Mouse (Mus musculus) lung, postnatal 10 days (tissue): Measurements from ENCODE around the gene Tmem9b.
A peak's percentile ranks its signal among the peaks of the same experiment; 100 is the strongest.

Experiments used
- DNase-seq: peaks from one replicate; pipeline ENCODE4 v3.0.0; 2021

Gene Tmem9b

DNA sequence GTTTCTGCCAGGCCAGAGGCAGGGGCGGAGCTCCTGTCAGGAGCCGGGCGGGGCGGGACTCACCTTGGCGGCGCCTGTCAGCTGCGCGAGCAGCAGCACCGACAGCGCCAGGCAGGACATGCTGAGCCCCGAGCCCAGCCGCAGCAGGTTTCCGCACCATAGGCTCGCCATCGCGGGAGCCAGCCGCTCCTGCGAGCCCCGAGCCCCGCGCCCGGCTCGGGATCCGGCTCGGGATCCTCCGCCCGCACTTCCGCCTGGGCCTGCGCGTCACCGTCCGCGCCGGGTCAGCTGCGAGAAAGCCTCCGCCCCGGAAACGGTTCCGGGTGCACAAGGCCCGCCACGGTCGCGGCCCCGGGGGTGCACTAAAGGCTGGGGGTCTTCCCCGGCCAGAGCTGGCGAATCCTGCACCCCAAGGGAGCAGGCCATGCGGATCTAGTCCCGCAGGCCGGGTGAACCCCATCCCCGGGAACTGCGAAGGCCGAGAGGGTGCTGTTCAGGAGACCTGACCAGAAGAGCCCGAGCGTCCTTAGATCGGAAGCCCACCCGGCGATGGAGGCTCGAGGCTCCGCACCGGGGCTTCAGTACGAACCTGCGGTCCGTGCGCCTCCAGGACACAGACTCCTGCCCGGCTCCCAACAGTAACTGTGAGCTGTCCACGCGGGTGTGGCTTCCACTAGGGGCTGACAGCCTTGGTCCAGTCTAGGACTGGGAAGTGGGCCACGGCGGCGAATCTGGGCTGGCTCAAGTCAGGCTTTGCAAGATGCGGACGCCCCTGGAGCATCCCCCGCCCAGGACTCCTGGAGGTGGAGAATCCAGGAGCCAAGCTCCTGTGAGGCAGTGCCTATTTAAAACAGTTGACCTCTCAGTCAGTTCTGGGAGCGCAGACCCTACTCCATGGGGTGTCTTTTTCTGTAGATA lies at the start of gene Tmem9b:
Gene Tmem9b (minus strand): TSS at position 868 of the 918 bp plus-strand sequence.
- peak; percentile 87 for DNase-seq

DNA sequence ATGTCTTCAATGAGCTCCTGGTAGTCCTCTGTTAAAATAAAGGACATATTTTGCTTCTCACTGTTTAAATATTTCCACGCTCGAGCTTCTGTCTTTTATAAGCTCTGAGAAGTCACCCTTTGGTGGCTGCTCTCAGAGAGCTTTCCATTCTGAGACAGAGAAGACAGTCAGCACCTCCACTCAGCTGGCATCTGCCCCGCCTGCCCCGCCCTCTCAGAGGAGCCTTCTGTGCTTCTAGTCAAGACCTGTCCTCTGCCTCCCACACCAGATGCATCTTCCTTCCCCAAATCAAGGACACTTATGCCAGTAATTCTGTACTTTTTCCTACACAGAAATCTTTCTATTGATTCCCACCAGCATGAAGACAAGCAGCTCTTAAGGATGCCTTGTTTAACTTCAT lies 48.0 kb upstream of the Tmem9b start:
- no peak for DNase-seq

DNA sequence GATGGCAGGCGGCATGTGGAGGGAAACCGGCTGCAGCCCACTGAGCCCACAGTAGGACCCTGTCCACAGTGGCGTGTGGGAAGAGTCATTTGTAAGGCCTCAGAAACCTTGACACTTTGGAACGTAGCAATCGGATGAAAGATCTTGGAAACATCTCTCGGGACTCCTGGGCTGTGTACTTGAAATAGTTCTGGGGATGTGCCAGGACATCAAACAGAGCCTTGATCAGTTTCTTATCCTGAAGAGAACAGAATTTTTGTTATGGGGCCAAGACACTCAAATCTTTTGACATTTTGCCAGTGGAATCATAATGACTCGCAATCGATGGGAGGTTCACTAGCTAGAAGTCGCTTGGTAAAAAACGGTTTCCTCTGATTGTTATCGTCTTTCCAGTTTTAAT lies 46.5 kb upstream of the Tmem9b start:
- peak; percentile 41 for DNase-seq

DNA sequence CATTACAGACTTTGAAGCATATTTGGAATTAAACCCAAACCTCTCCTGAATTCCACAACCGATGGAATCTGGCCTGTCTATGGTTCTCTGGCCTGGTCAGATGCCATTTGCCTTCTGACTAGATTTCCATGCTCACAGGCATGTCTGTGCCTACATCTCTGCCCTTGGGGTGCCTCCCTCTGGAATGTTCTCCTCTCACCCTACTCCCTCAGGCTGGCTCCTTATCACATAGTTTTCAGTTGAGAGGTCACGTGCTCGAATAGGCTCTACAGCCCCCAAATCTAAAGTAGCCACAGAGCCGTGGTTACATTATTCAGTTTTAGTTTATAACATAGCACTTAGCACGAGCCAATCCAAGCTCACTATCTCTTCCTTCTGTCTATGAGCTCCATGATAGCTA lies 42.9 kb upstream of the Tmem9b start:
- DNase-seq, result peak; percentile 27

DNA sequence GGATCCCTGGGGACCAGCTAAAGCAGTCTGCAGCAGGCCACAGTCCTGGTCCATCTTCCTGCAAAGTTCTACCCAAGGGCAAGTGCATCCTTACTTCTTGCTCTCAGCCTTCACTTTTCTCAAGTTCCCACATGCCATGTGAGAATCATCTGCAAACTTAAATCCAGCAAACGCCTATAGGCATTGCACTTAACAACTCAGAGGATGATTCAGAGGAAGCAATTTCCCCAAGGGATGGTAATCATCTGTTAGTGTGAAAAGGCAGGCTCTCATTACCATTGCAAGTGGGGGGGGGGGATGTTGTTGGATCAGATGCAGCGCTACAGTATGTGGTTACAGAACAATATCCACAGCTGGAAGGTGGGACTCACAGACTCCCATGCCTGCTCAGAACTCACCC lies 41.9 kb upstream of the Tmem9b start:
- DNase-seq, result no peak

DNA sequence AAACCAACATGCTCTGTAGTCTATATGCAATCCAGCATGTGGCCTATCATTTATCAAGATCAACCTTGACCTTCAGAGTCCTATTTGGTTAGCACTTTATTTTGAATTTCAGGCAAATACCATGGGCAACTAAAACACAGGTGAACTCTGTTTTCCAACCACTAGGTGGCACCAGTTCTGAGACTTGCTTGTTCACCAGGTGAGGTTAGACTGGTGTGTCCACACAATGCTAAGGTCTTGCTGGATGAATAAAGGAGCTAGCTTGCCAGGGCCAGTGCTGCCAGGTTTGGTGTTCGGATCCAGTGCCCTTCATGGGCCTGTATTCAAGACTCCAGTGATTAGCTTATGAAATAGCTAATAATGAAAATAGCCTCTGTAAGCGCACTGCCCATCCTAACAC lies 40.1 kb upstream of the Tmem9b start:
- DNase-seq, result peak; percentile 71

DNA sequence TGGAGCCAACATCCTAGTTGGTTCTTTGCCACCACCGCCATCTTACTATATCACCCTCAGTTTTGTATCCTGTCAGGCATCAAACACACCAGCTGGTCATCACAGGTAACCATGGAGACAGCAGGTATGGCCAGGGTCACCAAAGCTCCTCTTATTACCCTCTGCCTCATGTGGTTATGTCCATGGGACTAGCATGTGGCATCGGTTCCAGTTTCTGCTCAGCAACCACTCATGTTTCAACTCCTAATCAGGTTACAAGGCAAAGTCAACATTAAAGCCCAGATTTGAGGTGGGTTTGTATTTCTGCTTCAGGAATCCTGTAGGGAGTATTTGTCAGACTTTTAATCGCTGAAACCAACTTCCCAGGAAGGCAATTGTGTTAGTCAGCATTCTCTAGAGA lies 38.1 kb upstream of the Tmem9b start:
- DNase-seq, result no peak

DNA sequence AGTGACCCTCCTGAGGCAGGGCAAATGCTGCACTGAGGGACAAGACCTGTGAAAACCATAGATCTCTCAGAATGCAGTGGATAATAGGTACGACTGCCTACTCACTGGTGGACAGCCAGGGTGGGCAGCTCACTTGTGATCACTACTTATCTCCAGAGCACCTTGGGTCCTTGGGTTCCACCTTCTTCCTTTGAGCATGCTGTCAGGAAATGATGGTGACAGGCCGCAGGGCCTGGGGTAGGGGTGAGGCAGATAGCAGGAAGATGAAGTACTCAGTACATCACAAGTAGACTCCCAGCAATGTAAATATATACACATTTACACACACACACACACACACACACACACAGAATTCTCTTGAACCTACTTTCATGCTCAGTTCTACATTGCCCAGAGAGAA lies 35.2 kb upstream of the Tmem9b start:
- DNase-seq, result no peak

DNA sequence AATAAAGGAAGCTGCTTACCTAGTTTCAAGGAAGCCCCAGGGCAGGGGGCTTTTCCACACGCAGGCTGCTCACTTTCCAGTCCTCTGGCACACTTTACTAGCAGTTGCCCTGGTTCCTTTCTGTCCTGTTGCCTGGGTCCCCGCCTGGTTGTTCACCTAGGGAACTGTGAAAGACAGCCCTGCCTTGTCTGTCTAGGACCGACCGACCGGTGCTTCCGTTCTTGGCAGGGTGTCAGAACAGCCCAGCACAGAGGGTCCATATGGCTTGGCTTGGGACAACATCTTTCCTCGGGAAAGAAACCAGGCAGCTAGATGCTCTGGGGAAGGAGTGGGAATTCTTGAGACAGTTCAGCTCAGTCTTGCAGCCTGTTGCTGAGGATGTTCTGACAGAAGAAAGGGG lies 30.6 kb upstream of the Tmem9b start:
- no peak for DNase-seq

DNA sequence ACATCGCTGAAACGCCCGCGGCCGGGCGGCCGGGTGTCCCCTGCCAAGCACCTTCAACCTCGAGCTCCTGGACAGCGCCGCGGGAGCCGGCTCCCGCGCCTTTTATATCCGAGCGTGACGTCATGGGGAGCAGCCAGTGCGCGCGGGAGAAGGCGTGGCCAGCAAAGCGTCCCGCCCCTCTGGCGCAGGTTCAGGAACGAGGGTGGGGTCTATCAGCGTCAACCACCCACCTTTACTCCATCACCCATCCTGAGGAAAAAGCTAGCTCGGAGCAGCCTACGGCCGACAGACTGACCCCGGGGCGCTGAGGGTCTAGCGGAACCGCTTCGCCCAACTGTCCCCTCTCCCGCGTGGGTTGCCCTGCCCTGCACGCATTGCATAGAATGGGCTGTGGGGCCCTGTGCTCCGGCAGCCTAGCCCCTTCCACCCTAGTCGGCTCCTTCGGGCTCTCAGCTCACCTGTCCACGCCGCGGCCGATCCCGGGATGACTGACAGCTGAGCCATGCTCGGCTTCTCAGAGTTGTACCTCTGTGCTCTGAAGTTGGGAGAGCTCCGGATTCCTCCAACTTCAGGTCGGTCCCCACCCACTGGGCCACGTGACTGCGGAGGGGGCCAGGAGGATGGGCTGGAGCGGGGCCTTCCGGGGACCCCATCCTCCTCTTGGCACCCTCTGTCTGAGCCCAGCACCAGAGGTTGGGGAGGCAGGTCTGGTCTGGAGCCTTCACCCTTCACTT lies 29.0 kb upstream of the Tmem9b start, which contains the start of gene Nrip3:
Gene Nrip3 (minus strand): TSS at position 556 of the 734 bp plus-strand sequence.
- peak; percentile 75 for DNase-seq

DNA sequence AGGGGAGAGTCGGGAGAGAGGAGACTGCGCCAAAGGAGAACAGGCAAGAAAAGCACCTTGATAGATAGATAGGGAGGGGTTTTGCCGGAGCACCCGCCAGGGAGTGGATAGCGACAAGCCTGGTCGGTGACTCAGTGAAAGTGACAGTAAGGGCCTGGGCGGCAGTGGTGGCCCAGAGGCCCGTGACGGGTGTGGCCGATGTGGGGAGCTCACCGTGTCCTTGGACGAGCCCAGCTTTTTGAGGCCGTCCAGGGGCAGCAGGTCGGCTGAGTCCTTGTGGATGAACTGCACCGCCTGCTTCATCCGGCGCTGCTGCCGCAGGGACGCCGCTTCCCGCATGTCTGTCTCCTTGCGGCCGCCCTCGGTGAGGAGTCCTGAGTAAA lies 28.4 kb upstream of the Tmem9b start:
- DNase-seq, result no peak

DNA sequence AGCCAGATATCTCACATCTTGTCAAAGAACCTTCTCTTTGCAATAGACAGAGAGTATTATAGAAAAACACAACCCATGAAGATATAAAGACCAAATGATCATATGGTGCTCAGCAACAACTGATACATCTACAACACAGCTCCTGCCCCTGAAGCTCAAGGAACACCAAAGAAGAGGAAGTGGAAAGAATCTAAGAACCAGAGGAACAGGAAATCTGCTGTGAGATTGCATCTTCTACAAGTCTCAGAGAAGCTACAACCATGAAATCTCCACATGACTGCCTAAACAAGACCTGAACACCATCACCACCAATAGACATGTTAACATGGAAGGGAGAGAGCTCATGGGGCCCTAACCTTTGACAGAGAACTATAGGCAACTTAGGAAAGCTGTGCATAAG lies 19.6 kb upstream of the Tmem9b start:
- DNase-seq, result no peak

DNA sequence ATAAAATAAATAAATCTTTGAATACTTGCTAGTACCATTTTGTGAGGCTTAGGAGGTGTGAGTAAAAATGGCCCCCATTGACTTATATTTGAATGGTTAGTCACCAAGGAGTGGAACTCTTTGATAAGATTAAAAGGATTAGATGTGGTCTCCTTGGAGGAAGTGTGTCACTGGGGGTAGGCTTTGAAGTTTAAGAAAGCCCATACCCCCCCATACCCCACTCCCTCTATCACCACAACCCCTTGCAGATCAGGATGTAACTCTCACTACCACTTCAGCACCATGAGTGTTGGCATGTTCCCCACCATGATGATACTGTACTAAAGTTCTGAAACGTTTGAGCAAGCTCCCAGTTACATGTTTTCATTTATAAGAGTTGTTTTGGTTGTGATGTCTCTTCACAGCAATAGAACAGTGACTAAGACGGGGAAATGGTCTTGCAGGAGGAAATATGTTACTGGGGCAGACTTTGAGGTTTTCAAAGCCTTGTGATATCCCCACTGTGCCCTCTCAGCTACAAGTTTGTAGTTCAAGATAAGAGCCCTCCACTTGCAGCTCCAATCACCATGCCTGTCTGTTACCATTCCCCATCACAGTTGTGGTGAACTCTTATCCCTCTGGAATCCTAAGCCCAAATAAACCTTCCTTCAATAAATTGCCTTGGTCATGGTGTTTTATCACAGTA lies 16.2 kb upstream of the Tmem9b start:
- DNase-seq, result no peak

DNA sequence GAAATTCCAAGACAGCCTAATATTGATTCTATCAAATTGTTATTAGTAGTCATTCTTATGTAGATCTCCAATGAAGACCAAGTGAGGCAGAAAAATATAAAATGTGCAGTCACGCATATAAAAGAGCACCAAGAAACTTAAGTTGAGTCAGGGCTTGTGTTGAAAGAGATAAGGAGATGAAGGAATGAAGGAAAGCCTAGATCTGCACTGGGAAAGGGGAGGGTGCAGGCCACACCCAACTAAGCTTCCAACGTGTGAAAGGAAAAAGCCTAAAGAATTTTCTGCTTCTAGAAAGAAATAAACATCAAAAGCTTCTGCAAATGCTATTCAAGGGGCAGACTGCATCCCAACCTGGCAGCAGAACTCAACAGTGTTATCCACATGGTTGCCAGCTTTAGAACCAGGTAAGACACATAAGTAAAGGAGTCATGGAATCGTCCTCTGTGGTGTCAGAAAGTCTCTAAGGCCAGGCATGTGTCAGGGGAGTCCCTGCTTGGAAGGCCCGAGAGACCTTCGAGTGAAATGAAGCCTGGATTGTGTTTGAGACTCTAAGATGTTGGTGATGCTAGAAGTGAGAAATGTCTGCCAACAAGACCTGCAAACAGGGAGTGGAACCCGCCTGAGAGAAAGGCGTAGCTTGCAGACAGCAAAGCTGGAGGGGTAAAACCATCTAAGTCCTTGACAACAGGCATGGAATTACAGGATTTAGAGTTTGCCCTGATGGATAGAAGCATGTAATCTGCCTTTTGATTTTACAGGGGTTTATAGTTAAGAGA lies 15.1 kb upstream of the Tmem9b start:
- DNase-seq, result no peak

DNA sequence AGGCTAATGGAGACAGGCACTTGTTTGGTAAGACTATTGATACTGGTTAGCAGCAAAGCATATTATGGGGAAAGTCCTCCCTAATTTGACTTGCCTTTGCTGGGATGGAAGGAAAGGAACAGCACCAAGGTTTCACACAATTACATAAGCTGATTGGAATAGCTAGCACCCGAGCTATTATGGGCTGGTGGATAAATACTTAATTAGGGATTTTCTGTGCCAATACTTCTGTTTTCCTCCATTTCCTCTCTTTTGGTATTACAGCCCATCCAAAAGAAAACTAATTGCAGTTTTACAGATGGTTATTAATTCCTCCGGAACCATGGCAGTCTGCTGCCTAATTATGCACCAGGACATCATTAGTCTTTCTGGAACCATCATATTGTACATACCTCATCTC lies 11.3 kb upstream of the Tmem9b start:
- no peak for DNase-seq

DNA sequence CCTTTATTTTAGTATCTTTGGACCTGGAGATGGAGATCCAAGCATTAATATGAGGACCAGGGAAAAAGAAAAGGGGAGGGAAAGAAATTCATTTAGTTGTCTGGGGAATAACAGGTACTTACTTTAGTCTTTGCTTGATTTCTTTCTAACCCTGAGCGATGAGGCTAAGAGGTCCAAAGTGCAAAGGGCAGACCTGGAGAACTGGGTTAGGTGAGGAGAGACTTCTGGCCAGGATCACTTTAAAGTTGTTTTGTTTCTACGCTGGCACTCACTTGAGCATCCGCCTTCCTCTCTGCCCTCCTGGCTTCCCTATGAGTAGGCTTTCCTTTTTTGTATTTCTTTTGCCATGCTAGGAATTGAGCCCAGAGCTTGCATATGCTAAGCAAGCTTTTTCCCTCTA lies 3.6 kb upstream of the Tmem9b start:
- no peak for DNase-seq

DNA sequence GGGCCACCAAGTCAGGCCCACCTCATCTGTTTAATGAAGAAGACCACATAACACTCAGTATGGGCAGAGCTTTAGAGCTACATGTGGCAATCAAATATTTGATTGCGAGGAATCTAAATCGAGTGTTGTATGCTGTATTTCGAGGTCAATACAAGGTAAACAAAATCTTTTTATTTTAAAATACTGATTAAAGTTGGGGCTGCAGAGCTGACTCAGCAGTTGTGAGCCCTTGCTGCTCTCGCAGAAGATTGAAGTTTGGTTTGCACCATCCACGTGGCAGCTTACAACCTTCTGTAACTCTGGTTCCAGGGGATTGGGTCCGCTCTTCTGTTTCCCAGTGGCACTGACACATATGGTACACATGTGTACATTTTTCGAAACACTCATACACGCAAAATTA lies 1.4 kb upstream of the Tmem9b start:
- DNase-seq, result no peak

DNA sequence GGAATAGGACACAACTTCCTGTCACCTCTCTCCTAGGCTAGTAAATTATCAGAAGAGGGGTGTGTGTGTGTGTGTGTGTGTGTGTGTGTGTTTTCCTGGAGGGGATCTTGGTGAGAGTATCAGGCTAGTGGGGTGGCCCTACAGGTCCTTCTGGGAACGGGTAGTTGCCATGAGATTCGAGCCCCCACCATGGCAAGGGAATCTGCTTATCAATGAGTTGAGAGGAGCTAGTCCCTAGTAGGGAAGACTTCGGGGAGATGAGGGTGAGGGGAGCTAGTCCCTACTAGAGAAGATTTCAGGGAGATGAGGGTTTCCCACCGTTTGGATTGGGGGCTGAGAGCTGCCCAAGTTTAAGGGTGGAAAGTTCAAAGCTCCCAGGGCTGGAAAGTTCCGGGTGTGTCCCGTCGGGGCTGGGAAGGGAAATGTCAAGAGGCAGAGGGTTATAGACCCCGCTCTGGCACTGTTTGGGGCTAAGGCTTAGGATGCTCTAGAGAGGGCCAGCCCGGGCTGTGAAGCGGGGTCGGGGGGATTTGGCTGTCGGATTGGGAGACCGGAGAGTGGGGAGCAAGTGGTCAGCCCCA lies 1.2 kb downstream of the Tmem9b start:
- DNase-seq, result no peak

DNA sequence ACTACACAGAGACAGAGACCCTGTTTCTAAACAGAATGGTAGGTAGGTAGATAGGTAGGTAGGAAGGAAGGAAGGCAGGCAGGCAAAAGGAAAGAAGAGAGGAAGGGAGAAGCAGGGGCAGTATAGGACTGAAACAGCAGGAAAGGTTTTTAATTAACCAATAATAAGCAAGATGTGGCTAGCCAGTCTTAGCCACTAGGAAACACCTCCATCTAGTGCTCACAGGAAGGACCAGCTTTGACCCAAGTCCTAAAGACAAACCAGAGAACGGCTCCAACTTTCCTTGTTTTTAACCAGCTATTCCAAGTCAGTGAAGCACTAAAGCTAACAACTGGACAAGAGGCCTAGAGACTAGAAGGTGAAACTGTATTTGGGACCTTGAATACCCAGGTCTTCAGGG lies 4.9 kb downstream of the Tmem9b start:
- DNase-seq, result no peak

DNA sequence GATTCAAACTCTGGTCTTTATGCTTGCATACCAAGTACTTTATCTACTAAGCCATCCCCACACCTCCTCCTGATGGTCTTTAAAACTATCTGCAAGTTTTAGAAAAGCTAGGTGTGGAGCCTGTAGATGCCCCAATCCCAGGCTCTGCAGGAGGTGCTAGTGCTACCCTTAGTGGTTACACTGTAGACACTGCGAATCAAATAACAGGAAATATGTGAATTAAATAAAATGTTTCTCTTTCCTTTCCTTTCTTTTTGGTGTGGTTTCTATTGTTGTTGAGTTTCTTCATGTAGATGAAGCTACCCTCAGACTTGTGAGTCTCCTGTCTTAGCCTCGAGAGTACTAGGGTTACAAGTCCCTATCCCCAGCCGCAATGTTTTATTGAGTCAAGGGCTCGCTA lies 11.0 kb downstream of the Tmem9b start:
- no peak for DNase-seq

DNA sequence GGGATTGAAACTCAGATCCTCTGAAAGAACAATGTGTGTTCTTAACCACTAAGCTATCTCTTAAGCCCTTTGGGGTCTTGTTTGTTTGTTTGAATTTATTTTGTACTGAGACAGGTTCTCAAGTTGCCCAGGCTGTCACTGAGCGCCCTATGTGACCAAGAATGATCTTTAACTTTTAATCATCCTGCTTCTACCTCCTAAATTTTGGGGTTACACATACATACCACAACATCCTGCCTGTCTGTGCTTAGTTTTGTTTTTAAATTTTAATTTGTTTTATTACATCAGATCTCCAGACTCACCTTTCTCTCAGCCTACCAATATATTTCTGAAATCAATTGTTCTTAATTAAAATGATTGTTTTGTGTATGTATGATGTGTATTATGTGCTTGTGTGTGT lies 11.6 kb downstream of the Tmem9b start:
- DNase-seq, result no peak

DNA sequence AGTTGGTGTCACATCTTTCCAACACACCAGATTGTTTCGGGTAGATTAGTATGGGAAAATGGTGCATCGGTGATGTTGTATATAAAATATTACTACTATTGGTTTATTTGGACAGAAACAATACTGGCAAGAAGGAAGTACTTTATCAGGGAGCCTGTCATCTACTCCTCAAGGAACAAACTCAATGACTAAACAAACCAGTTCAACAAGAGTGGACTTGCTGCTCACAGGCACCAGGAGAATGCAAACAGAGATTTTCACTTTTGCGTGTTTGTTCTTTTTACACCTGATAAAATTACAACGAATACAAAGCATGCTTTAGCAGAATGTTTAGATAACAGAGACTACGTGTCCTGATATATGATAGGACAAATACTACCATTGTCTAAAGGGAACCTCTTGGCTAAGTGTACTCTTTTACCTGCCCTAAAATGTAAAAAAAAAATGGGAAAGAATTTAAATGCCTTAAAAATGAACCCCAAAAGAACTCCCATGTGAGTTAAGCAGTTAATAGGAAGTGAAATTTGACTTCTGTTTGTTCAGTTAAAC lies 12.8 kb downstream of the Tmem9b start:
- DNase-seq, result no peak
